Mouse (Mus musculus) kidney, adult 8-10 months (tissue): ENCODE results near the gene Pex19.

Experiments used
- DNase-seq, 2 experiments: peaks; one replicate each; pipeline ENCODE4 v3.0.0; 2022

Pex19 gene

DNA sequence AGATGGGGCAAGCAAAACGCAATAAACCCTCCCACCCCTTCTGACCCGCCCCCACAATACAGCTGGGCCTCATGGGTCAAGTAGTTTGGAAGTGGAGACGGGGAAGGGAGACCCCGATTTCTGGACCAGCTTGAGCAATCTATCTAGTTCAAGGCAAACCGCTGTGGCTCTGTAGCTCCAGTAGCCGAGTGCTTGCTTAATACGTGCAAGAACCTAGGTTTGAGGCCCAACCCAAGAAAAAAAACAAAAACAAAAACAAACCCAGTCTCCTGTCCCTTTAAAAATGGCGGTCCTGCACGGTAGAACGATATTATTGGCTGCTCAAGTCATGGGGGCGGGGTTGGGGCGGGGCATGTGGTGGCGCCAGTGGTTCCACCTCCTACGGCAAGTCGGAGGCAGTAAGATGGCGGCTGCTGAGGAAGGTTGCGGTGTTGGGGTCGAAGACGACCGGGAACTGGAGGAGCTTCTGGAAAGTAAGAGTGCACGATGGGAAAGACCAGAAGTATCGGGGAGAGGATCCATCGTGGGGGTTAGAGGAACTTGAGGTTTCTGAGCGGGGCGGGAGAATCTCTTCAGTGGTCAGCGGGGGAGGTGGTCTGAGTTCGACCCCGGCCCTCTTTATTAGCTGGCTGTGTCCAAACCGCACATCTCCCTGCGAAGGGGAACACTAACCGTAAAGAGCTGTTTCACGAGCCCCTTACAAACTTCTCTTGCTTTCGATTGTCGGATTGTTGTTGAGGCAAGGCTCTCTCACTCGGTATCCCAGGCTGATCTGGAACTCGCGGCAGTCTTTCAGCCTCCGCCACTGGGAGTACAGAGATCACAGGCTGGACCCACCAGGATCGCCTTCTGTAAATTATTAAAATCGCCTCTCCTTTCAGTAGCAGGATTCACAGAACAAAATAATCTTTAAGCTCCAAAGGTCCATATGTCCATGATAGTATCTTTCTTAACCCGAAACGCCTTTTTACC is at the start of gene Pex19:
Gene Pex19, plus strand, starts transcription at position 380 of the 972 bp plus-strand sequence.
- peak; percentile 64 to 71 for DNase-seq

DNA sequence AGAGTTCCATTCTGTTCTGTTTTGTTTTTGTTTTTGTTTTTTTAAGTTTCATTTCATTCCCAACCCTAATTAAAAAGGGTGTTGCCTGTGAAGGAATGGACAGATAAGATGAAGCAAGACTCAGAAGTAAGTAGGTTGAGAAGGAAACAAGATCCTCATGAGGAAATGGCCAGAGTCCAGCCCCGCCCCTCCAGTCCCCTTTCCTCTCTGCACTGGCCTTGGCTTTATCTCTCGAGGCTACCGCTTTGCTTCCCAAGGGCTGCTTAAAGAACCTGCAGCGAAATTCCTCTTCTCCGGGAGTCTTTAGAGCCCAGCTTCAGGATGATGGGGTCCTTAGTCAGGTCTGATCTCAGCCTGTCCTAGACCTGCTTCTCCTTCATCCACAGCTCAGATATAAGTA is 48.6 kb upstream of the Pex19 start:
- no peak for DNase-seq

GRCm38 (mm10) chr1:172082101-172082898 is 44.3 kb upstream of the Pex19 start, which contains the start of the genes Copa and Ncstn:
TSS of gene Copa (plus strand) at chr1:172082529.
TSS of gene Ncstn (minus strand) at chr1:172082795.
- peak; percentile 93 to 95 for DNase-seq

- no peak for DNase-seq
Measured at GRCm38 (mm10) chr1:172082899-172083445, 43.6 kb upstream of the Pex19 start.

- peak; percentile 60 to 79 for DNase-seq
Measured at GRCm38 (mm10) chr1:172093522-172093921, 33.0 kb upstream of the Pex19 start.

DNA sequence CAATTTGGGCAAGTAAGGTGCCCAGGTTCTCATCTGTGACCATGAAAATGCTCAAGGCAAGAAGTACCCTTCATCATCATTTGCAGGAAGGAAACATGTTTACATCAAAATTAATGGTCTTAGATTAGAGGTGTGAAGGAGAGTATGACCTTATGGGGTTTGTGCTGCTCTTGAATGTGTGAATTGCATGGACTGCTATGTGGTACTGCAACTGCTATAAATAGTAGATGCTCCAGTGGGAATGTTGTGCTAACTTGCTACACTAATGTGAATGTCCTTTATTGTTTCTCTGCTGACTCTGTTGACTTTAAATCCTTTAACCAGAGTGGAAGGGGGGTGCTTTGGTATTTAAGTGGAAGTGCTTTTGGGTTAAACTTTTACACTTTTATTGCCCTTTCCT is 32.3 kb upstream of the Pex19 start:
- DNase-seq = peak in 1 of 2 experiments; percentile 61

DNA sequence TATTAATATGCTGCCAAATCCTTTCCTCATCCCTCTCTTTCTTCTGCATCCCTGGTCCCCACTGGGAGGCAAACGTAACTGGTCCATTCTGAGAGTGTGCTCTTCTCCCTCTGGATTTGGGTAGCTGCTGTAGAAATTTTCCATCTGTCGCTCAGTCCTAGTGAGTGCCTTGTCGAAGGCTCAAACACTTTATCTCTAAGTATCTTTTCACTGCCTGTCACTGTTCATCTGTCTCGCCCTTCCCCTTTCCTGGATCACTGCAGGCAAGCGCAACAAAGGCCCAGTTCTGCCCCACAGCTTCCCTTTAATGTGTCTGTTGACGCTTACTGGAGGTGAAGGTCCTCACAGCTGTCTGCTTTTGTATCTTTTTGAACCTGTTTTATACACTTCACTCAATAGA is 31.4 kb upstream of the Pex19 start:
- no peak for DNase-seq

- DNase-seq = peak; percentile 90
Measured at GRCm38 (mm10) chr1:172099325-172100033, 27.1 kb upstream of the Pex19 start.

- DNase-seq = no peak
Measured at GRCm38 (mm10) chr1:172103619-172104018, 22.9 kb upstream of the Pex19 start.

DNA sequence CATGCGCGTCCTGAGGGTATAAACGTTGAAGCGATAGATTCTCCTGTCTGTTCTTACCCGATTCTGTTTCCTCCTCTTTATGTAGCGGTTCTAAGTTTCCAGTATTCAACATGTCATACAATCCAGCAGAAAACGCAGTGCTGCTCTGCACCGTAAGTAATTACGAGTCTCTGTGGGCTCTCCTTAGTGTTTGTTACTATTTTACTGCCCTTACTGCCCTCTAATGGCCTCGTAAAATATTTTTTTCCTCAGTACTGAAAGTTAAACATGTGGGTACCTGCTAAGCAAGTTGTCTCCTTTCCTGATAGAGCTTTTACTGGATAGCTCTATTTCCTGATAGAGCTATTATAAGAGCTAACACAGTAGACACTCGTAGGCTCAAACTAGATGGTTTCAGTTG is 21.5 kb upstream of the Pex19 start:
- no peak for DNase-seq

DNA sequence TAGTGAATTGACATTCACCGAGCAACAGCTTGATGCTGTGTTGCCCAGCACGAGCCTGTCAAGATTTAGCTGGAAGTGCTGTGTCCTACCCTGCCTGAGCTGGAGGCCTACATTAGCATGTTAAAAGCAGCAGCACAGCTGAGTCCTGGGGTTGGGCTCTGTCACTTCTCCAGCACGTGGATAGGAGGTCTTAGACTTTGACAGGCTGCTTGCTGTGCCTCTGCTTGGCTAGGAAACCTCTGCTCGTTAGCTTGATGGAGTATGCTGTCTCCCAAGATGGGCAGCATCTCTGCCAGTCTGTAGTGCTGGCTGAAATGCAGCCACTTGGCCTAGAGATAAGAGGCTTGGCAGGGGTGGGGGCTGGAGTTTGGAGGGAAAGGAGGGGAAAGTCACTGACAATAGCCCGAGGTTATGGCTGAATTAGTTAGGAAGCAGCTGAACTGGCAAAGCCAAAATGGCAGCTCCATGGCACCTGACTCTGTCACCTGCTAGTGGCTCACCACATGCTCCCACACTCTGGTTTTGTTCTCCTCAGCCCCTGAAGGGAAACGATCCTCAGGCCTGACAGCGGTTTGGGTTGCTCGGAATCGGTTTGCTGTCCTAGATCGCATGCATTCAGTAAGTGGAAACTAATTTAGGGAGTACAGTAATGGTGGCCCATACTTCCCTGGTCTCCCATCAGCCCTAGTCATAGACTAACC is 18.6 kb upstream of the Pex19 start:
- DNase-seq = no peak

- DNase-seq = no peak
Measured at GRCm38 (mm10) chr1:172116948-172117347, 9.6 kb upstream of the Pex19 start.

DNA sequence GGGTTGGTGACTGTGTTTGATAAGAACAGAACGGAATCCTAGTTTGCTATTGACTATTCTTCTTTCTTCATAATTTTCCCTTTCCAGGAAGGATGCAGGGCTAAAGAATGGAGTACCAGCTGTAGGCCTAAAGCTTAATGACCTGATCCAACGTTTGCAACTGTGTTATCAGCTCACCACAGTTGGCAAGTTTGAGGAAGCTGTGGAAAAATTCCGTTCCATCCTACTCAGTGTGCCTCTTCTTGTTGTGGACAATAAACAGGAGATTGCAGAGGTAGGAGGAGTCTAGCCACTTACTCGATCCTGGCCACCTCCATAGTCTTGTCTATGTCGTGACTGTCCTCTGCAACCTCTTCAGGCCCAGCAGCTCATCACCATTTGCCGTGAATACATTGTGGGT is 7.5 kb upstream of the Pex19 start:
- no peak for DNase-seq

DNA sequence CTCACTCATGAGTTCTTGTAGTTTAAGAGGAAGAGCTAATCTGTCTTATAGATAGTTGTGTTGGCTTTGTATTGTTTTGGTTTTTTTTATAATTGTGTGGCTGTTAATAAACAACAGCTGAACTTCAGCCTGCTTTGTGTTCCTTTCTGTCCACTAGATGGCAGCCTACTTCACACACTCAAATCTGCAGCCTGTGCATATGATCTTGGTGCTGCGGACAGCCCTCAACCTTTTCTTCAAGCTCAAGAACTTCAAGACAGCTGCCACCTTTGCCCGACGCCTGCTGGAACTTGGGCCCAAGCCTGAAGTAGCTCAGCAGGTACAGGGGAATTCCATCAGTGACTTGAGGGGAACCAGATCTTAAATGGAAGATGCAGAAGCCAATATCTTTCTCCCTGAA is 6.8 kb upstream of the Pex19 start:
- peak; percentile 60 to 67 for DNase-seq

DNA sequence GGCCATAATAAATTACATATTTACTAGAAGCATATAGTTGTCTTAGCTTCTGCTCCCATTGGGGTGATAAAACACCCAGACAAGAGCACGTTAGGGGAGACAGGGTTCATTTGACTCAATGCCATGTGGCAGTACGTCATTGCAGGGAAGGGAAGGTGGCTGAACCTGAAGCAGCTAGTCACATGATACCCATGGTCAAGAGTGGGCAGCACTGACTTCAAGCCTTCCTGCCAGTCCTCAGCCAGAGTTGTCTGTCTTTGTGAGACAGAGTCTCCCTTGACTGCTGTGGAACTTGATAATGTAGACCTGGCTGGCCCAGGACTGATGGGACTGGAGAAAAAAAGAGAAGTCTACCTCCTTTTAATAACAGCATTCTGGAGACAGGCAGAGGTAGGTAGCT is 3.9 kb upstream of the Pex19 start:
- no peak for DNase-seq

DNA sequence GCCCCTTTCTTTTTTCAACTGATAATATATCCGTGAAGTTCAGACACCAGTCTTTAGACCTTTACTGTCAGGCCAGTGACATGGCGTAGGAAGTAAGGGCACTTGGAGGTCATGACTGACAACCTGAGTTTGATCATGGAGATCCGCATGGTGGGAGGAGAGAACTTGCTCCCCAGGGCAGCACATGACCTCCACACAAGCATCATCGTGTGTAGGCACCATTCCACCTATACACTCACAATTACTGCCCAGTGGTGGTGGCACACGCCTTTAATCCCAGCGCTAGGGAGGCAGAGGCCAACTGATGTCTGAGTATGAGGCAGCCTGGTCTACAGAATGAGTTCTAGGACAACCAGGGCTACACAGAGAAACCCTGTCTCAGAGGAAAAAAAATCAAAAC is 2.0 kb upstream of the Pex19 start:
- no peak for DNase-seq

DNA sequence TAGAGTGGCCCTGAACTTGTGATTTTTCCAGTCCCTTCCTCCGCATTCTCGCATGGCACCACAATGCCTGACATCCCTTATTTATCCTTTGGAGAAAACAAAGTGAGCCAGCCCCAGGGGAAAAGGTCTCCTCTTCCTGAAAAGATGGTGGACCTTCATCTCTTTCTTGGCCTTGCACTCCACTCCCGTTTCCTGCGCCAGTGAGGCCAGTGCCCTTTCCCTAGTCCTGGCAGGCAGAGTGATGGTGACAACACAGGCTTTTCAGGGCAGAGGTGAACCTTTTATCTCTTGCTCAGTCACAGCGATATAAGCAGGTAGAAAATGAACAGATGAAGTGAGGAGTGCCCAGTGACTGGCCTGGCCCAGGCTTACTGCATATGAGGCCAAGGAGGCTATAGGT is 932 bp downstream of the Pex19 start:
- DNase-seq = peak in 1 of 2 experiments; percentile 32

- no peak for DNase-seq
Measured at GRCm38 (mm10) chr1:172128563-172128962, 2.0 kb downstream of the Pex19 start.

- DNase-seq = no peak
Measured at GRCm38 (mm10) chr1:172129108-172129507, 2.6 kb downstream of the Pex19 start.

DNA sequence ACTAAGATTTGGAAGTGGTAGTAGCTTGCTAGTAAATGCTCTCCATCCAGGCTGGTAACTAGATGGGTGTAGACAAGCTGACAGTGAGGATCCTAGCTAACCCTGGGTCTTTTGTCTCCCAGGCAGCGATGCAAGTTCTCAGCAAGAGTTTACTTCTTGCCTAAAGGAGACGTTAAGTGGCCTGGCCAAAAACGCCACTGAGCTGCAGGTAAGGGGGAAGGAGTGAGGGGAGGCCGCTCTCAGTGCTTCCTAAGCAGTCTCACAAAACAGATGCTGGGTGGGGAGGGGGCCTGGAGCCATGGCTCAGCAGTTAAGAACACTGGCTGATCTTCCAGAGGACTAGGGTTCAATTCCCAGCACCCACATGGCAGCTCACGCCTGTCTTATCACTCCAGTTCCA is 3.2 kb downstream of the Pex19 start:
- DNase-seq = no peak

DNA sequence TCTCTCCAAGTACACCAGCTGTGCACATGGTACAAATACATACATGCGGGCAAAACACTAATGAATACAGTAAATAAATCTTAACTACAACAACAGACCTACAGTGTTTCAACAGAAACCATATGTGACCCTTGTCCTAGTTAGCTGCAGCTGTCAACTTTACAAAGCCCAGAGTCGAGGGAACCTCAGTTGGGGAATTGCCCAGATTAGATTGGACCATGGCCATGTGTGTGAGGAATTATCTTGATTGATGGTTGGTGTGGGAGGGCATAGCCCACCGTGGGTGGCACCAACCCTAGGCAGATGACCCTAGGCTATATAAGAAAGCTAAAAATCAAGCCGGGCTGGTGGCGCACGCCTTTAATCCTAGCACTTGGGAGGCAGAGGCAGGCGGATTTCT is 5.8 kb downstream of the Pex19 start:
- DNase-seq = no peak

DNA sequence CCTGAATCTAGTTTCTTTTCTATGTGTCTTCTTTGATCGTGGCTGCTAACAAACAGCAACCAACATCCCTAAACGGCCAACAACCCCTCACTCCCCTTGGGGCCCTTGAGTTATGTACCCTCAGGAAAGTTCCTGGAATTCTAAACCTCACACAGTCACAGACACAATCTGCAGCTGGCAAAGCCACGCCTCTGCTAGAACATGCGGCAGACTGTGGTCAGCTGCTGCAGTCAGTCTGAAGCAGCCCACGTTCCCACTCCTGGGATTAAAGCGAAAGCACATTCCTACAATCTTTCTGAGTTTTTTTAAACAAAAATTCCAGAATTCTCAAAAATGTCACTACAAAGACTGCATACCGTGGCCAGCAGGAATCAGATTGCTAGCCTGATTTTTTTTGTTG is 7.0 kb downstream of the Pex19 start:
- DNase-seq = no peak
